8 mouse cellular contexts compared by ENCODE assay signal in the genomic region with DNA sequence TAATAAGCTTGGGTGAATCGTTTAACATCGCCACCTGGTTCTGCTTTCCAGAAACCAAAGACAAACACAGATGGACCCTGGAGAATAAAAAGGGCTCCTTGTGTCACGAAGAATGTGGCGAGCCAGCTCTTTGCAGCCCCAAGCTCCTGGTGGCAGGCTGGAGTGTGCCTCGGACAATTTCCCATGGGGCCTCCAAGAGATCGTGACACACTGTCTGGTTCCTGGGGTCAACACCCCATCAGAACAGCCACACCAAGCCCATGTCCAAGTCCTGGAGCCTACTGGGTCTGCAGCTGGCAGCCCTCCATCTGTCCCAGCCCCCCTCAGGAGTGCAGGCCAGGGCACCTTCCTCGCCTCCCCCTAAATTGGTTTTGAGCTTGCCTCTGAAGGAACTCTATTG. TPM values are rescaled to one million over a fixed set of nuclear protein-coding genes. Genes with fewer than 3 reads are reported as not detected.
A peak's percentile ranks its signal among the peaks of the same experiment; 100 is the strongest.
DNase-seq lines count a peak whose midpoint lies in the region; ATAC-seq and TF ChIP-seq lines count a peak whose summit lies in the region.

No protein-coding gene starts in this region.

- peaks cover 35% of the 10 kb centered on the region for H3K4me1 ChIP-seq in testis, adult 2 months (ENCODE audit: control insufficient read depth, insufficient read depth, low read length)
- H3K4me1 ChIP-seq in hindbrain, embryonic 14.5 days (replicated peaks; ENCODE audit: control insufficient read depth, insufficient read depth, low read length): peaks cover 17% of the 10 kb centered on the region

- H3K36me3 ChIP-seq in testis, adult 2 months (ENCODE audit: control insufficient read depth, insufficient read depth, low read length): no peaks in the 10 kb centered on the region
- no peaks in the 10 kb centered on the region for H3K36me3 ChIP-seq in hindbrain, embryonic 14.5 days (replicated peaks; ENCODE audit: control insufficient read depth, insufficient read depth)

- 11% methylated on average over 7 of the region's 7 CpGs for WGBS in hindbrain, embryonic 14.5 days

- ATAC-seq in hindbrain, embryonic 14.5 days (ENCODE audit: low FRiP score): no peak; the same call in 1 of the 2 replicates
- ATAC-seq in CD4-positive, CD25-positive, alpha-beta regulatory T cell, adult 4 months: no peak

- H3K4me3 ChIP-seq in testis, adult 2 months (ENCODE audit: control insufficient read depth, low read depth, low read length): peak overlapping the region; percentile 93
- H3K4me3 ChIP-seq in hindbrain, embryonic 14.5 days (replicated peaks; ENCODE audit: low read length): peak overlapping the region; percentile 54

- H3K27ac ChIP-seq in testis, adult 2 months (ENCODE audit: control insufficient read depth, insufficient read depth, low read depth, low read length): peak overlapping the region; percentile 87
- peak overlapping the region; percentile 83 for H3K27ac ChIP-seq in hindbrain, embryonic 14.5 days

- DNase-seq in embryo, embryonic 10 days (ENCODE audit: low spot score): peak; percentile 27
- no peak for DNase-seq in embryo, embryonic 9.5 days (ENCODE audit: extremely low spot score)
- DNase-seq in testis, postnatal 14 days (ENCODE audit: low spot score): no peak
- DNase-seq in hindbrain, embryonic 14.5 days (ENCODE audit: low spot score): no peak
- DNase-seq in lung, postnatal 36 days: peak; percentile 23
- DNase-seq in c-Kit-positive CD71-positive TER-119-positive erythroid progenitor cells, embryonic 14.5 days (ENCODE audit: low spot score): no peak

- H3K27me3 ChIP-seq in testis, adult 2 months (ENCODE audit: control insufficient read depth, insufficient read depth, low read length): no peaks in the 10 kb centered on the region
- no peaks in the 10 kb centered on the region for H3K27me3 ChIP-seq in hindbrain, embryonic 14.5 days (ENCODE audit: control insufficient read depth, insufficient read depth, low read length)

- TF ChIP-seq CTCF in testis, adult 2 months (IDR thresholded peaks at IDR 0.05; ENCODE audit: control insufficient read depth, insufficient read depth, insufficient replicate concordance, low read depth, low read length): no peak

- no peak for TF ChIP-seq POLR2A in testis, adult 2 months (IDR thresholded peaks at IDR 0.05; ENCODE audit: control insufficient read depth, low read depth, low read length)

- peak overlapping the region; percentile 76 for H3K9ac ChIP-seq in hindbrain, embryonic 14.5 days

- H3K4me2 ChIP-seq in hindbrain, embryonic 14.5 days (replicated peaks): peak overlapping the region; percentile 70

- H3K9me3 ChIP-seq in hindbrain, embryonic 14.5 days (ENCODE audit: control insufficient read depth, low read length): no peaks in the 10 kb centered on the region

RNA-seq across cellular contexts. Expression of gene Tldc1, which starts 0.5 kb away (rescaled TPM):
- polyA plus RNA-seq in testis, adult 2 months (2012; rRNA removed): 6.4 and 6.8 TPM in 2 replicates
- polyA plus RNA-seq in hindbrain, embryonic 14.5 days (2014; fragmentation: Nextera tagmentation; extraction: Ambion mirVana): 6.5 and 7.4 TPM in 2 replicates
- polyA plus RNA-seq in CD4-positive, CD25-positive, alpha-beta regulatory T cell, adult 4 months (2017; shearing (Covaris generic)): 10 to 100 TPM in 1 of 2 experiments, 1 to 10 TPM in 1; 6.5 to 14.3 TPM

Comparison
In these comparisons a context has a peak if more than half of its experiments do, and no peak if none do; other contexts are left out.
1. DNase-seq: peak in embryo, embryonic 10 days (single experiment) and lung, postnatal 36 days (single experiment); none in embryo, embryonic 9.5 days (single experiment), testis, postnatal 14 days (single experiment), hindbrain, embryonic 14.5 days (single experiment) and c-Kit-positive CD71-positive TER-119-positive erythroid progenitor cells, embryonic 14.5 days (single experiment).